16 mouse cellular contexts compared by ENCODE assay signal in genomic region chr7:125702791-125703190, GRCm38 (mm10). TPM values are rescaled to one million over a fixed set of nuclear protein-coding genes. Genes with fewer than 3 reads are reported as not detected.
DNase-seq lines count a peak whose midpoint lies in the region; ATAC-seq lines count a peak whose summit lies in the region.
"Had no signal": no experiment of that assay in that cellular context is flagged by ENCODE, and none has a peak within 500 bp of the region (broad histone marks: within the 10 kb centered on the region; RNA-seq: fewer than 3 reads in every experiment).

No protein-coding gene starts in this region.

- no peak for ATAC-seq in CD4-positive, CD25-positive, alpha-beta regulatory T cell, adult 4 months
- ATAC-seq: forebrain, embryonic 14.5 days; forebrain, postnatal 0 days; intestine, postnatal 0 days; Patski had no signal

- peak; percentile 48 for DNase-seq in cerebellum, adult 11-12 months
- DNase-seq in cerebellum, postnatal 4 days (ENCODE audit: low spot score in 2 of 2) = no peak
- DNase-seq in brain, adult 2 months (ENCODE audit: low read depth, low spot score) = peak; percentile 63
- peak; percentile 52 for DNase-seq in cerebellum, adult 9-11 months
- peak; percentile 52 to 53 for DNase-seq in cerebellum, postnatal 36 days
- no peak for DNase-seq in lung, postnatal 10 days
- DNase-seq: adrenal gland, postnatal 10 days; adrenal gland, postnatal 36 days; forebrain, postnatal 0 days; gastrocnemius, adult 2 months; gastrocnemius, postnatal 14 days; heart, adult 11 months had no signal

RNA-seq across cellular contexts. Expression of gene Gtf3c1, which starts 4.8 kb away (rescaled TPM):
- polyA plus RNA-seq in CD4-positive, CD25-positive, alpha-beta regulatory T cell, adult 4 months (2017; shearing (Covaris generic)) = 10 to 100 TPM; 16.1 to 29.4 TPM

RNA-seq across cellular contexts. Expression of gene D430042O09Rik, which starts 4.9 kb away (rescaled TPM):
- polyA plus RNA-seq in CD4-positive, CD25-positive, alpha-beta regulatory T cell, adult 4 months (2017; shearing (Covaris generic)) = 1 to 10 TPM; 4.0 to 4.1 TPM

Comparison
In these comparisons a context has a peak if more than half of its experiments do, and no peak if none do; other contexts are left out.
1. DNase-seq: peak in cerebellum, adult 11-12 months (single experiment), brain, adult 2 months (single experiment), cerebellum, adult 9-11 months (single experiment) and cerebellum, postnatal 36 days (2 of 2); none in cerebellum, postnatal 4 days (0 of 2) and lung, postnatal 10 days (single experiment).